8 mouse cellular contexts compared by ENCODE assay signal in genomic region chr19:27429745-27430251, GRCm38 (mm10). TPM values are rescaled to one million over a fixed set of nuclear protein-coding genes. Genes with fewer than 3 reads are reported as not detected.
A peak's percentile ranks its signal among the peaks of the same experiment; 100 is the strongest.
DNase-seq lines count a peak whose midpoint lies in the region; ATAC-seq and TF ChIP-seq lines count a peak whose summit lies in the region.

TSS of gene Pum3 (minus strand) at chr19:27429825.

- peak within 1 kb of the TSS; percentile 85 for H3K4me3 ChIP-seq in G1E (ENCODE audit: low read depth, low read length)
- peak within 1 kb of the TSS; percentile 73 for H3K4me3 ChIP-seq in forebrain, embryonic 16.5 days (replicated peaks; ENCODE audit: low read length)
- peak within 1 kb of the TSS; percentile 81 for H3K4me3 ChIP-seq in layer of hippocampus, adult 2 months
- H3K4me3 ChIP-seq in lung, embryonic 14.5 days (ENCODE audit: low read depth, low read length), result peak within 1 kb of the TSS; percentile 71
- peak within 1 kb of the TSS; percentile 63 for H3K4me3 ChIP-seq in olfactory bulb, adult 2 months (ENCODE audit: insufficient read depth, low read depth, low read length)
- H3K4me3 ChIP-seq in thymus, adult 2 months (ENCODE audit: control insufficient read depth, insufficient read depth, low read length), result peak within 1 kb of the TSS; percentile 83

- no peaks in the 10 kb centered on the region for H3K9me3 ChIP-seq in G1E (replicated peaks)
- H3K9me3 ChIP-seq in forebrain, embryonic 16.5 days (ENCODE audit: control insufficient read depth, low read length), result no peaks in the 10 kb centered on the region
- no peaks in the 10 kb centered on the region for H3K9me3 ChIP-seq in lung, embryonic 14.5 days (ENCODE audit: low read depth, low read length)

- peak; percentile 94 for ATAC-seq in G1E (ENCODE audit: extremely low read depth, insufficient number of reproducible peaks, low FRiP score, poor library complexity, severe bottlenecking)
- ATAC-seq in forebrain, embryonic 16.5 days, result peak; percentile 97
- peak; percentile 97 for ATAC-seq in lung, embryonic 14.5 days (ENCODE audit: insufficient read depth)

- peak within 1 kb of the TSS; percentile 82 for H3K4me2 ChIP-seq in forebrain, embryonic 16.5 days (ENCODE audit: low read length)
- H3K4me2 ChIP-seq in lung, embryonic 14.5 days, result peak within 1 kb of the TSS; percentile 76

- TF ChIP-seq CTCF in G1E (IDR thresholded peaks at IDR 0.05; ENCODE audit: low read depth, low read length), result no peak
- no peak for TF ChIP-seq CTCF in layer of hippocampus, adult 2 months (conservative IDR thresholded peaks at IDR 0.05)
- TF ChIP-seq CTCF in lung, embryonic 14.5 days (IDR thresholded peaks at IDR 0.05; ENCODE audit: low read depth), result no peak
- TF ChIP-seq CTCF in olfactory bulb, adult 2 months (IDR thresholded peaks at IDR 0.05; ENCODE audit: insufficient read depth, low read depth, low read length), result no peak
- 0 out of 2 replicates have a peak, but pooled peaks have one; percentile 39 for TF ChIP-seq CTCF in thymus, adult 2 months (IDR thresholded peaks at IDR 0.05; ENCODE audit: borderline replicate concordance, control insufficient read depth, extremely low read depth, insufficient read depth, low read length, poor library complexity)

- peak; percentile 94 for DNase-seq in G1E (ENCODE audit: low spot score)
- peak; percentile 98 to 99 for DNase-seq in cerebellum, adult 18-20 months
- peak; percentile 93 to 94 for DNase-seq in heart, postnatal 36 days
- DNase-seq in layer of hippocampus, adult 2 months (ENCODE audit: low spot score in 2 of 2), result peak; percentile 98 to 99
- peak; percentile 99 for DNase-seq in lung, embryonic 14.5 days
- peak; percentile 94 for DNase-seq in thymus, adult 2 months

- H3K27me3 ChIP-seq in G1E (ENCODE audit: insufficient read depth, low read length), result peaks cover 3% of the 10 kb centered on the region; the same call in 1 of the 2 replicates
- H3K27me3 ChIP-seq in forebrain, embryonic 16.5 days (replicated peaks; ENCODE audit: control insufficient read depth, insufficient read depth, low read length), result no peaks in the 10 kb centered on the region
- no peaks in the 10 kb centered on the region for H3K27me3 ChIP-seq in lung, embryonic 14.5 days (ENCODE audit: insufficient read depth, low read length)
- H3K27me3 ChIP-seq in thymus, adult 2 months (ENCODE audit: control insufficient read depth, insufficient read depth, low read length), result no peaks in the 10 kb centered on the region

- intact Hi-C loops in heart, postnatal 36 days (cut with DNase I), result loop anchor here (5.0 to 10.0 kb wide), 7 partner anchors 302 to 825 kb away; partner anchors contain the start of genes Rfx3 and Smarca2

- peaks cover 26% of the 10 kb centered on the region for H3K4me1 ChIP-seq in G1E (ENCODE audit: insufficient read depth, low read depth, low read length)
- H3K4me1 ChIP-seq in forebrain, embryonic 16.5 days (replicated peaks; ENCODE audit: control insufficient read depth, insufficient read depth, low read length), result peaks cover 16% of the 10 kb centered on the region
- no peaks in the 10 kb centered on the region for H3K4me1 ChIP-seq in lung, embryonic 14.5 days (ENCODE audit: insufficient read depth)
- H3K4me1 ChIP-seq in olfactory bulb, adult 2 months (ENCODE audit: control insufficient read depth, insufficient read depth, low read length), result no peaks in the 10 kb centered on the region
- peaks cover 8% of the 10 kb centered on the region for H3K4me1 ChIP-seq in thymus, adult 2 months (replicated peaks; ENCODE audit: control insufficient read depth, insufficient read depth, low read length)

- H3K9ac ChIP-seq in forebrain, embryonic 16.5 days (replicated peaks; ENCODE audit: low read depth, low read length), result peak within 1 kb of the TSS; percentile 69
- peak within 1 kb of the TSS; percentile 69 for H3K9ac ChIP-seq in lung, embryonic 14.5 days

- under 1% methylated on average over 40 of the region's 40 CpGs for WGBS in forebrain, embryonic 16.5 days
- under 1% methylated on average over 40 of the region's 40 CpGs for WGBS in lung, embryonic 14.5 days
- WGBS in olfactory bulb, adult 2 months, result under 1% methylated on average over 40 of the region's 40 CpGs
- WGBS in thymus, adult 2 months, result under 1% methylated on average over 40 of the region's 40 CpGs

- H3K27ac ChIP-seq in forebrain, embryonic 16.5 days (ENCODE audit: low read length), result peak within 1 kb of the TSS; percentile 90
- H3K27ac ChIP-seq in layer of hippocampus, adult 2 months, result peak within 1 kb of the TSS; percentile 97
- peak within 1 kb of the TSS; percentile 93 for H3K27ac ChIP-seq in lung, embryonic 14.5 days (ENCODE audit: low read depth)
- H3K27ac ChIP-seq in olfactory bulb, adult 2 months (ENCODE audit: insufficient read depth, low read depth, low read length), result peak within 1 kb of the TSS; percentile 90
- H3K27ac ChIP-seq in thymus, adult 2 months (ENCODE audit: control insufficient read depth, insufficient read depth, low read length), result peak within 1 kb of the TSS; percentile 52

- TF ChIP-seq POLR2A in olfactory bulb, adult 2 months (IDR thresholded peaks at IDR 0.05; ENCODE audit: insufficient read depth, low read depth, low read length), result peak; percentile 27; the same call in 1 of the 2 replicates
- peak; percentile 77 for TF ChIP-seq POLR2A in thymus, adult 2 months (IDR thresholded peaks at IDR 0.05; ENCODE audit: control insufficient read depth, extremely low read depth, insufficient read depth, low read length, poor library complexity)

- H3K36me3 ChIP-seq in G1E (replicated peaks), result peaks cover 26% of the 10 kb centered on the region
- H3K36me3 ChIP-seq in forebrain, embryonic 16.5 days (ENCODE audit: control insufficient read depth, insufficient read depth), result peaks cover 4% of the 10 kb centered on the region
- peaks cover 11% of the 10 kb centered on the region for H3K36me3 ChIP-seq in lung, embryonic 14.5 days (ENCODE audit: insufficient read depth)
- H3K36me3 ChIP-seq in thymus, adult 2 months (ENCODE audit: control insufficient read depth, insufficient read depth, low read length), result peaks cover 7% of the 10 kb centered on the region

RNA-seq across cellular contexts. Expression of gene Pum3, which starts in this region (rescaled TPM):
- total RNA-seq in G1E (2014; fragmentation: Nextera tagmentation) (221 and 257 TPM in 2 replicates), G1E (2017) (93.2 and 122 TPM in 2 replicates)
- 52.4 and 54.4 TPM in 2 replicates for polyA plus RNA-seq in G1E (2012)
- 64.9 and 83.6 TPM in 2 replicates for polyA plus RNA-seq in forebrain, embryonic 16.5 days (2015; fragmentation: Nextera tagmentation; extraction: Ambion mirVana)
- 10 to 100 TPM; 30.3 to 33.1 TPM for total RNA-seq in heart, postnatal 36 days (2021)
- 10 to 100 TPM; 50.5 to 52.3 TPM for total RNA-seq in layer of hippocampus, adult 2 months (2021)
- 83.2 and 87.0 TPM in 2 replicates for polyA plus RNA-seq in lung, embryonic 14.5 days (2014; fragmentation: Nextera tagmentation; extraction: Ambion mirVana)
- polyA plus RNA-seq in olfactory bulb, adult 2 months (2012; ENCODE audit: insufficient read depth, insufficient read length, low replicate concordance, missing spikeins), result not detected in 2 replicates
- polyA plus RNA-seq in thymus, adult 2 months (2012; rRNA removed), result 16.2 and 20.3 TPM in 2 replicates

Comparison
In these comparisons a context has a peak if more than half of its experiments do, and no peak if none do; other contexts are left out.
1. Peak in every context shown above with its lines: DNase-seq, ATAC-seq, H3K4me3 ChIP-seq and H3K27ac ChIP-seq.